Mouse (Mus musculus) liver, embryonic 13.5 days (tissue): ENCODE measurements around the gene Cdkal1. TPM values are rescaled to one million over a fixed set of nuclear protein-coding genes. Genes with fewer than 3 reads are reported as not detected.

ENCODE experiments used
- ATAC-seq: fragments of 200-750 bp; cut with Nextera tagmentation; 2 replicates; pipeline ENCODE4 v1.8.0; 2017; ENCODE audit warnings: low read depth, mild to moderate bottlenecking, moderate number of reproducible peaks, moderate library complexity
- DNase-seq: peaks from one replicate; pipeline ENCODE4 v3.0.0; 2022
- H3K27ac ChIP-seq: fragments of 300-500 bp; sonication (generic); 2 replicates; pipeline ENCODE4 v1.5.1; 2015; ENCODE audit warnings: moderate library complexity, mild to moderate bottlenecking, inconsistent platforms
- H3K27me3 ChIP-seq: fragments of 300-500 bp; sonication (generic); 2 replicates; pipeline ENCODE4 v1.6.1; 2015; ENCODE audit warnings: mild to moderate bottlenecking, inconsistent platforms
- H3K36me3 ChIP-seq: fragments of 300-500 bp; sonication (generic); 2 replicates; pipeline ENCODE4 v1.6.1; 2015; ENCODE audit warnings: mild to moderate bottlenecking, inconsistent platforms
- H3K4me1 ChIP-seq: fragments of 300-500 bp; sonication (generic); replicated peaks from 2 replicates; pipeline ENCODE4 v1.6.1; 2015; ENCODE audit warnings: inconsistent platforms
- H3K4me2 ChIP-seq: fragments of 300-500 bp; sonication (generic); 2 replicates; pipeline ENCODE4 v1.6.1; 2015; ENCODE audit warnings: inconsistent platforms, mild to moderate bottlenecking, moderate library complexity
- H3K4me3 ChIP-seq: fragments of 300-500 bp; sonication (generic); replicated peaks from 2 replicates; pipeline ENCODE4 v1.5.1; 2015; ENCODE audit warnings: mild to moderate bottlenecking, inconsistent platforms
- H3K9ac ChIP-seq: fragments of 300-500 bp; sonication (generic); 2 replicates; pipeline ENCODE4 v1.6.1; 2015; ENCODE audit warnings: mild to moderate bottlenecking, inconsistent platforms
- H3K9me3 ChIP-seq: fragments of 300-500 bp; sonication (generic); replicated peaks from 2 replicates; pipeline ENCODE4 v1.6.1; 2016; ENCODE audit warnings: inconsistent platforms
- WGBS: fragments of 180-500 bp; shearing (Covaris S2); methylation state at CpG from one replicate; pipeline ENCODE4 v1.1.7; 2015; ENCODE audit not compliant: insufficient replicate concordance; 5-methylcytosine and 5-hydroxymethylcytosine counted together
- polyA plus RNA-seq: library from polyadenylated mRNA; unstranded; fragments of >200 nt; fragmentation: Nextera tagmentation; extraction: Ambion mirVana; gene quantifications from 2 replicates; pipeline ENCODE4 v1.2.1, GENCODE M21; 2015

The Cdkal1 gene
- polyA plus RNA-seq, 1 experiment from 2014 or later: 10.0 TPM

GRCm38 (mm10) chr13:29737675-29738461, 117.6 kb downstream of the Cdkal1 start:
- Histone ChIP-seq H3K9me3 (no peaks in the 10 kb centered on the region), H3K9ac (no peak overlapping the region), H3K4me3 (no peak overlapping the region), H3K36me3 (no peaks in the 10 kb centered on the region), H3K4me1 (peaks cover 5% of the 10 kb centered on the region; the same call in 1 of the 2 replicates), H3K27ac (no peak overlapping the region), H3K4me2 (no peak overlapping the region), H3K27me3 (no peaks in the 10 kb centered on the region)
- ATAC-seq: no peak
- no peak for DNase-seq
- WGBS: 49% methylated on average over 5 of the region's 5 CpGs

GRCm38 (mm10) chr13:29734496-29734895, 121.0 kb downstream of the Cdkal1 start:
- H3K27ac ChIP-seq: no peak overlapping the region
- no peaks in the 10 kb centered on the region for H3K9me3 ChIP-seq
- DNase-seq: no peak
- no peaks in the 10 kb centered on the region for H3K27me3 ChIP-seq
- no peak overlapping the region for H3K4me3 ChIP-seq
- ATAC-seq: no peak
- H3K4me2 ChIP-seq: no peak overlapping the region
- peaks cover 5% of the 10 kb centered on the region; the same call in 1 of the 2 replicates for H3K4me1 ChIP-seq
- H3K9ac ChIP-seq: no peak overlapping the region
- no peaks in the 10 kb centered on the region for H3K36me3 ChIP-seq

GRCm38 (mm10) chr13:29726154-29726825, 129.2 kb downstream of the Cdkal1 start:
- H3K9me3 ChIP-seq: no peaks in the 10 kb centered on the region
- no peak for ATAC-seq
- no peak overlapping the region for H3K4me2 ChIP-seq
- no peaks in the 10 kb centered on the region for H3K36me3 ChIP-seq
- H3K4me1 ChIP-seq: no peaks in the 10 kb centered on the region
- no peak for DNase-seq
- no peak overlapping the region for H3K4me3 ChIP-seq
- no peak overlapping the region for H3K27ac ChIP-seq
- H3K27me3 ChIP-seq: no peaks in the 10 kb centered on the region
- no peak overlapping the region for H3K9ac ChIP-seq
- 62% methylated on average over 5 of the region's 5 CpGs for WGBS

GRCm38 (mm10) chr13:29724855-29725254, 130.6 kb downstream of the Cdkal1 start:
- Histone ChIP-seq H3K9me3 (no peaks in the 10 kb centered on the region), H3K27me3 (no peaks in the 10 kb centered on the region), H3K4me2 (no peak overlapping the region), H3K4me3 (no peak overlapping the region), H3K9ac (no peak overlapping the region), H3K36me3 (no peaks in the 10 kb centered on the region), H3K27ac (no peak overlapping the region), H3K4me1 (no peaks in the 10 kb centered on the region)
- no peak for ATAC-seq
- no peak for DNase-seq
- 72% methylated on average over 6 of the region's 6 CpGs for WGBS

- Histone ChIP-seq H3K4me2 (no peak overlapping the region), H3K27me3 (no peaks in the 10 kb centered on the region), H3K4me1 (no peaks in the 10 kb centered on the region), H3K27ac (no peak overlapping the region), H3K9ac (no peak overlapping the region), H3K4me3 (no peak overlapping the region), H3K9me3 (no peaks in the 10 kb centered on the region), H3K36me3 (no peaks in the 10 kb centered on the region)
- 30% methylated on average over 1 of the region's 1 CpGs for WGBS
- DNase-seq (no peak), ATAC-seq (no peak)
Observed at GRCm38 (mm10) chr13:29723150-29723549, 132.3 kb downstream of the Cdkal1 start.

- Histone ChIP-seq H3K36me3 (no peaks in the 10 kb centered on the region), H3K9me3 (no peaks in the 10 kb centered on the region), H3K9ac (no peak overlapping the region), H3K27me3 (no peaks in the 10 kb centered on the region), H3K4me1 (no peaks in the 10 kb centered on the region), H3K4me2 (no peak overlapping the region), H3K27ac (no peak overlapping the region), H3K4me3 (no peak overlapping the region)
- DNase-seq (no peak), ATAC-seq (no peak)
- WGBS: 81% methylated on average over 5 of the region's 5 CpGs
Observed at GRCm38 (mm10) chr13:29721206-29721605, 134.3 kb downstream of the Cdkal1 start.

- H3K36me3 ChIP-seq: no peaks in the 10 kb centered on the region
- H3K27ac ChIP-seq: no peak overlapping the region
- H3K4me3 ChIP-seq: no peak overlapping the region
- WGBS: 78% methylated on average over 4 of the region's 4 CpGs
- H3K4me1 ChIP-seq: no peaks in the 10 kb centered on the region
- DNase-seq (no peak), ATAC-seq (no peak)
- no peak overlapping the region for H3K4me2 ChIP-seq
- H3K9me3 ChIP-seq: no peaks in the 10 kb centered on the region
- H3K9ac ChIP-seq: no peak overlapping the region
- no peaks in the 10 kb centered on the region for H3K27me3 ChIP-seq
Observed at GRCm38 (mm10) chr13:29716550-29716949, 138.9 kb downstream of the Cdkal1 start.

- no peak overlapping the region for H3K4me3 ChIP-seq
- no peak overlapping the region for H3K27ac ChIP-seq
- no peak for ATAC-seq
- no peaks in the 10 kb centered on the region for H3K27me3 ChIP-seq
- 69% methylated on average over 3 of the region's 3 CpGs for WGBS
- no peaks in the 10 kb centered on the region for H3K36me3 ChIP-seq
- no peak overlapping the region for H3K9ac ChIP-seq
- H3K4me1 ChIP-seq: no peaks in the 10 kb centered on the region
- DNase-seq: no peak
- H3K4me2 ChIP-seq: no peak overlapping the region
- no peaks in the 10 kb centered on the region for H3K9me3 ChIP-seq
Observed at GRCm38 (mm10) chr13:29715241-29715841, 140.1 kb downstream of the Cdkal1 start.

GRCm38 (mm10) chr13:29707620-29708019, 147.9 kb downstream of the Cdkal1 start:
- peak; percentile 8 for DNase-seq
- no peaks in the 10 kb centered on the region for H3K36me3 ChIP-seq
- no peaks in the 10 kb centered on the region for H3K27me3 ChIP-seq
- 25% methylated on average over 3 of the region's 3 CpGs for WGBS
- no peak overlapping the region for H3K9ac ChIP-seq
- H3K9me3 ChIP-seq: no peaks in the 10 kb centered on the region
- H3K4me3 ChIP-seq: no peak overlapping the region
- peaks cover 14% of the 10 kb centered on the region for H3K4me1 ChIP-seq
- H3K27ac ChIP-seq: no peak overlapping the region
- ATAC-seq: peak; percentile 65; the same call in 1 of the 2 replicates
- H3K4me2 ChIP-seq: no peak overlapping the region

GRCm38 (mm10) chr13:29701400-29701799, 154.1 kb downstream of the Cdkal1 start:
- ATAC-seq (no peak), DNase-seq (no peak)
- 0 out of 2 replicates have a peak, but pooled peaks cover 5% of the 10 kb centered on the region for H3K4me1 ChIP-seq
- 64% methylated on average over 1 of the region's 1 CpGs for WGBS
- no peak overlapping the region for H3K27ac ChIP-seq
- H3K9me3 ChIP-seq: no peaks in the 10 kb centered on the region
- H3K27me3 ChIP-seq: no peaks in the 10 kb centered on the region
- no peak overlapping the region for H3K4me2 ChIP-seq
- no peaks in the 10 kb centered on the region for H3K36me3 ChIP-seq
- H3K4me3 ChIP-seq: no peak overlapping the region
- H3K9ac ChIP-seq: no peak overlapping the region

- H3K36me3 ChIP-seq: no peaks in the 10 kb centered on the region
- H3K9me3 ChIP-seq: no peaks in the 10 kb centered on the region
- WGBS: 66% methylated on average over 5 of the region's 5 CpGs
- H3K4me3 ChIP-seq: no peak overlapping the region
- H3K4me2 ChIP-seq: no peak overlapping the region
- no peak overlapping the region for H3K9ac ChIP-seq
- 0 out of 2 replicates have a peak, but pooled peaks cover 5% of the 10 kb centered on the region for H3K4me1 ChIP-seq
- no peak for DNase-seq
- H3K27ac ChIP-seq: no peak overlapping the region
- no peak for ATAC-seq
- H3K27me3 ChIP-seq: no peaks in the 10 kb centered on the region
Observed at GRCm38 (mm10) chr13:29699896-29700295, 155.6 kb downstream of the Cdkal1 start.
